Mouse (Mus musculus) testis, adult 2 months (tissue): Measurements from ENCODE around the gene Tdrd3. TPM values are rescaled to one million over a fixed set of nuclear protein-coding genes. Genes with fewer than 3 reads are reported as not detected.

Experiments used
- H3K27ac ChIP-seq: fragments of 200-500 bp; 2 replicates; pipeline ENCODE4 v1.5.1; 2012; ENCODE audit warnings: low read depth, low read length; ENCODE audit not compliant: control insufficient read depth, insufficient read depth
- H3K27me3 ChIP-seq: fragments of 200-500 bp; 2 replicates; pipeline ENCODE4 v1.6.1; 2012; ENCODE audit warnings: mild to moderate bottlenecking, low read length, moderate library complexity; ENCODE audit not compliant: control insufficient read depth, insufficient read depth
- H3K36me3 ChIP-seq: fragments of 200-500 bp; 2 replicates; pipeline ENCODE4 v1.6.1; 2012; ENCODE audit warnings: mild to moderate bottlenecking, low read length; ENCODE audit not compliant: control insufficient read depth, insufficient read depth
- H3K4me1 ChIP-seq: fragments of 200-500 bp; 2 replicates; pipeline ENCODE4 v1.6.1; 2012; ENCODE audit warnings: low read length; ENCODE audit not compliant: control insufficient read depth, insufficient read depth
- H3K4me3 ChIP-seq: fragments of 200-500 bp; 2 replicates; pipeline ENCODE4 v1.5.1; 2012; ENCODE audit warnings: low read depth, mild to moderate bottlenecking, low read length, moderate library complexity, mixed read lengths; ENCODE audit not compliant: control insufficient read depth
- CTCF ChIP-seq: fragments of 200-500 bp; IDR thresholded peaks from 2 replicates; pipeline ENCODE4 v1.5.1; 2012; ENCODE audit warnings: low read depth, mild to moderate bottlenecking, inconsistent platforms, low read length, moderate library complexity; ENCODE audit not compliant: control insufficient read depth, insufficient read depth, insufficient replicate concordance
- POLR2A ChIP-seq: fragments of 200-500 bp; IDR thresholded peaks from 2 replicates; pipeline ENCODE4 v1.6.1; 2012; ENCODE audit warnings: low read depth, mild to moderate bottlenecking, inconsistent platforms, low read length, moderate library complexity; ENCODE audit not compliant: control insufficient read depth
- polyA plus RNA-seq: library from polyadenylated mRNA; depleted of rRNA; stranded (reverse); fragments of >200 nt; gene quantifications from 2 replicates; pipeline ENCODE4 v1.2.3, GENCODE M21; 2012

Gene Tdrd3
- polyA plus RNA-seq, 1 experiment: 8.8 TPM

- Histone ChIP-seq H3K4me1 (no peaks in the 10 kb centered on the region), H3K36me3 (no peaks in the 10 kb centered on the region; the same call in 1 of the 2 replicates), H3K4me3 (no peak overlapping the region), H3K27me3 (no peaks in the 10 kb centered on the region), H3K27ac (no peak overlapping the region)
- TF ChIP-seq POLR2A (no peak), CTCF (no peak)
These were observed 39.3 kb downstream of the Tdrd3 start for GRCm38 (mm10) chr14:87455630-87456175.

DNA sequence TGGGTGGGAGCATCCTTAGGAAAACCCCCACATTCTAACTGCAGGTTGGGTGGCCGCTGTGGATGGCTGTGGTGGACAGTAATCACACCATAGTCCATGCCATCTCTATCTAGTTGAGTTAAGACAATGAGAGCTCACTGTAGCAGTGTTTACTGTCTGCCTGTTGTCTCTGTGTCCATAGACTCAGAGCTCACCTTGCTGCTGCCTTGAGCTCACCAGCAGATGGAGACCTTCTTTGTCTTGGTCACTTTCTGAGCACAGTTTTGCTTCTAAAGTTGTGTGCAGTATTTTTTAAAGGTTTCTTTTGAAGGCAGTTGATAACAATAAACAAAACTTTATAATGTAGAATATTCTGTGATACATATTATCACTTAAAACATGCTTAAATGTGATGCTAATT lies 43.3 kb downstream of the Tdrd3 start:
- H3K36me3 ChIP-seq: no peaks in the 10 kb centered on the region; the same call in 1 of the 2 replicates
- TF ChIP-seq CTCF (no peak), POLR2A (no peak)
- no peaks in the 10 kb centered on the region; the same call in 1 of the 2 replicates for H3K4me1 ChIP-seq
- H3K4me3 ChIP-seq: no peak overlapping the region
- no peak overlapping the region for H3K27ac ChIP-seq
- no peaks in the 10 kb centered on the region for H3K27me3 ChIP-seq

- Histone ChIP-seq H3K27me3 (no peaks in the 10 kb centered on the region), H3K4me1 (no peaks in the 10 kb centered on the region; the same call in 1 of the 2 replicates), H3K27ac (no peak overlapping the region), H3K36me3 (no peaks in the 10 kb centered on the region; the same call in 1 of the 2 replicates), H3K4me3 (no peak overlapping the region)
- no peak for TF ChIP-seq CTCF
- TF ChIP-seq POLR2A: no peak
These were observed 45.1 kb downstream of the Tdrd3 start for GRCm38 (mm10) chr14:87461543-87461942.

GRCm38 (mm10) chr14:87463963-87464654 lies 47.7 kb downstream of the Tdrd3 start:
- no peaks in the 10 kb centered on the region; the same call in 1 of the 2 replicates for H3K4me1 ChIP-seq
- TF ChIP-seq CTCF (no peak), POLR2A (no peak)

DNA sequence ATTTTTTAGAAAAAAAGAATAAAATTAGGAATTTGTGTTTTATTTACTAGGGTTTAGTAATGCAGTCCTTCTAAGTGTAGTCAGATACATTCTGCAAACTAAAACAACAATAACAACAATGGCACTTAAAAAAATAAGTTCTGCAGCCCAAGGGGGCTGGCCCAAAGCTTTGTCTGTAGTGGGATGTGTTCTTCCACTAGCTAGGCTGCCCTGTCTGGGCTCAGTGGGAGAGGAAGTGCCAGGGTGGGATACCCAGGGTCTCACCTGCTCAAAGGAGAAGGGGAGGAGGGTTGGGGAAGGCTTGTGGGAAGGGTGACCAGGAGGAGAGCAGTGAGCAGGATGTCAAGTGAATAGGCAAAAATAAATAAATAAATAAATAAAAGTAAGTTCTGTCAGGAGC lies 48.2 kb downstream of the Tdrd3 start:
- Histone ChIP-seq H3K4me1 (no peaks in the 10 kb centered on the region; the same call in 1 of the 2 replicates), H3K4me3 (no peak overlapping the region), H3K27me3 (no peaks in the 10 kb centered on the region), H3K27ac (no peak overlapping the region), H3K36me3 (no peaks in the 10 kb centered on the region)
- TF ChIP-seq CTCF (no peak), POLR2A (no peak)

More at GRCm38 (mm10) chr14:87463963-87464654, 47.7 kb downstream of the Tdrd3 start:
- no peak overlapping the region for H3K27ac ChIP-seq
- H3K36me3 ChIP-seq: no peaks in the 10 kb centered on the region
- no peaks in the 10 kb centered on the region for H3K27me3 ChIP-seq
- no peak overlapping the region for H3K4me3 ChIP-seq

DNA sequence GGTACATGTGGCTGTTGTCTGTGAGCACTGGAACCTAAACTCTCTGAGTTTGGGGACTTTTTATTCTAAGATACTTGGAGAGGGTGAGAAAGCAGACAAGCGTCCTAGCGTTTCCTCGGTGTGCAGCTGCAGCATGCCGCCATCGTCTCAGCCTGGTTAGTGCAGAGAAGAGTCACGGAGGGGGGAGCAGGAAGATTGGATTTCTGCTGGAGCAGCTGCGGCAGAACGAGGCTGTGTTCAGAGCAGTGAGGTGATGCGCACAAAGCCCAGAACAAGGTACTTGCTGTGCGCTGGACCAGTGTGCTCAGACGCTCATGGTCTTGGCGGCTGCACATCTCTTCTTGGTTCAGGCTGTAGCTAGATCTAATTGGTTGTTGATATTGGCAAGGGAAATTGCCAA lies 51.1 kb downstream of the Tdrd3 start:
- no peaks in the 10 kb centered on the region for H3K36me3 ChIP-seq
- TF ChIP-seq CTCF (no peak), POLR2A (no peak)
- H3K4me3 ChIP-seq: no peak overlapping the region

GRCm38 (mm10) chr14:87471521-87471920 lies 55.1 kb downstream of the Tdrd3 start:
- Histone ChIP-seq H3K4me3 (no peak overlapping the region), H3K27ac (no peak overlapping the region), H3K4me1 (no peaks in the 10 kb centered on the region), H3K36me3 (no peaks in the 10 kb centered on the region), H3K27me3 (no peaks in the 10 kb centered on the region)
- TF ChIP-seq POLR2A (no peak), CTCF (no peak)

More for the DNA sequence above, 51.1 kb downstream of the Tdrd3 start:
- Histone ChIP-seq H3K4me1 (no peaks in the 10 kb centered on the region), H3K27me3 (no peaks in the 10 kb centered on the region), H3K27ac (no peak overlapping the region)

GRCm38 (mm10) chr14:87472782-87473181 lies 56.3 kb downstream of the Tdrd3 start:
- H3K27ac ChIP-seq: no peak overlapping the region
- TF ChIP-seq POLR2A: no peak
- TF ChIP-seq CTCF: no peak
- no peaks in the 10 kb centered on the region for H3K4me1 ChIP-seq
- no peaks in the 10 kb centered on the region for H3K27me3 ChIP-seq
- no peaks in the 10 kb centered on the region for H3K36me3 ChIP-seq
- H3K4me3 ChIP-seq: no peak overlapping the region
